Mouse (Mus musculus): Measurements from ENCODE around the gene Gm47841. TPM values are rescaled to one million over a fixed set of nuclear protein-coding genes. Genes with fewer than 3 reads are reported as not detected.

The Gm47841 gene
- not detected in 2 replicates for polyA plus RNA-seq (2015; fragmentation: Nextera tagmentation; extraction: Ambion mirVana)

- H3K9me3 ChIP-seq = no peaks in the 10 kb centered on the region
- 0 out of 2 replicates have a peak, but pooled peaks have one; percentile 11 for ATAC-seq
- H3K27me3 ChIP-seq = peaks cover 92% of the 10 kb centered on the region
- peaks cover 21% of the 10 kb centered on the region for H3K4me1 ChIP-seq (replicated peaks)
- H3K9ac ChIP-seq (replicated peaks) = peak within 1 kb of the TSS; percentile 71
- WGBS = 2% methylated on average over 23 of the region's 23 CpGs
- H3K4me2 ChIP-seq (replicated peaks) = peak within 1 kb of the TSS; percentile 95
- peak within 1 kb of the TSS; percentile 53 for H3K4me3 ChIP-seq (replicated peaks)
- no peak within 1 kb of the TSS for H3K27ac ChIP-seq
- H3K36me3 ChIP-seq = peaks cover 2% of the 10 kb centered on the region; the same call in 1 of the 2 replicates
Observed at GRCm38 (mm10) chr15:101047194-101047555, at the start of gene Gm47841. Gm47841 (minus strand) TSS chr15:101047397.

GRCm38 (mm10) chr15:101095392-101095791 lies 48.2 kb upstream of the Gm47841 start:
- Histone ChIP-seq H3K4me1 (replicated peaks) (peaks cover 46% of the 10 kb centered on the region), H3K27ac (no peak overlapping the region), H3K9me3 (no peaks in the 10 kb centered on the region), H3K4me3 (replicated peaks) (no peak overlapping the region), H3K4me2 (replicated peaks) (no peak overlapping the region), H3K36me3 (no peaks in the 10 kb centered on the region), H3K9ac (replicated peaks) (no peak overlapping the region), H3K27me3 (0 out of 2 replicates have a peak, but pooled peaks cover 3% of the 10 kb centered on the region)
- no peak for ATAC-seq
- WGBS = 50% methylated on average over 3 of the region's 3 CpGs

- 58% methylated on average over 9 of the region's 9 CpGs for WGBS
Observed at GRCm38 (mm10) chr15:101094979-101095378, 47.8 kb upstream of the Gm47841 start.

GRCm38 (mm10) chr15:101093988-101094387 lies 46.8 kb upstream of the Gm47841 start:
- ATAC-seq = no peak
- Histone ChIP-seq H3K27ac (no peak overlapping the region), H3K4me1 (replicated peaks) (peaks cover 46% of the 10 kb centered on the region), H3K9me3 (no peaks in the 10 kb centered on the region), H3K4me3 (replicated peaks) (no peak overlapping the region), H3K27me3 (no peaks in the 10 kb centered on the region), H3K9ac (replicated peaks) (no peak overlapping the region), H3K4me2 (replicated peaks) (no peak overlapping the region), H3K36me3 (no peaks in the 10 kb centered on the region)
- WGBS = 36% methylated on average over 6 of the region's 6 CpGs

More at GRCm38 (mm10) chr15:101094979-101095378, 47.8 kb upstream of the Gm47841 start:
- Histone ChIP-seq H3K4me3 (replicated peaks) (no peak overlapping the region), H3K9ac (replicated peaks) (no peak overlapping the region), H3K36me3 (no peaks in the 10 kb centered on the region), H3K27ac (no peak overlapping the region), H3K4me1 (replicated peaks) (peaks cover 46% of the 10 kb centered on the region), H3K9me3 (no peaks in the 10 kb centered on the region), H3K4me2 (replicated peaks) (no peak overlapping the region), H3K27me3 (0 out of 2 replicates have a peak, but pooled peaks cover 3% of the 10 kb centered on the region)
- no peak for ATAC-seq

GRCm38 (mm10) chr15:101092829-101093648 lies 45.8 kb upstream of the Gm47841 start:
- Histone ChIP-seq H3K4me3 (replicated peaks) (peak overlapping the region; percentile 11; the same call in 1 of the 2 replicates), H3K4me2 (replicated peaks) (peak overlapping the region; percentile 41), H3K36me3 (no peaks in the 10 kb centered on the region), H3K27ac (peak overlapping the region; percentile 82), H3K9ac (replicated peaks) (0 out of 2 replicates have a peak overlapping the region, but pooled peaks have one; percentile 20), H3K4me1 (replicated peaks) (peaks cover 43% of the 10 kb centered on the region), H3K27me3 (no peaks in the 10 kb centered on the region), H3K9me3 (no peaks in the 10 kb centered on the region)
- 6% methylated on average over 25 of the region's 25 CpGs for WGBS
- peak; percentile 92 for ATAC-seq

GRCm38 (mm10) chr15:101092121-101092828 lies 45.1 kb upstream of the Gm47841 start:
- Histone ChIP-seq H3K4me3 (replicated peaks) (no peak overlapping the region), H3K4me1 (replicated peaks) (peaks cover 35% of the 10 kb centered on the region), H3K36me3 (no peaks in the 10 kb centered on the region), H3K27ac (peak overlapping the region; percentile 82), H3K9ac (replicated peaks) (0 out of 2 replicates have a peak overlapping the region, but pooled peaks have one; percentile 7), H3K9me3 (no peaks in the 10 kb centered on the region), H3K27me3 (no peaks in the 10 kb centered on the region), H3K4me2 (replicated peaks) (peak overlapping the region; percentile 41)
- peak; percentile 56 for ATAC-seq
- WGBS = 15% methylated on average over 14 of the region's 14 CpGs

GRCm38 (mm10) chr15:101091551-101091950 lies 44.4 kb upstream of the Gm47841 start:
- Histone ChIP-seq H3K36me3 (no peaks in the 10 kb centered on the region), H3K4me2 (replicated peaks) (no peak overlapping the region), H3K9me3 (no peaks in the 10 kb centered on the region), H3K4me3 (replicated peaks) (no peak overlapping the region), H3K27me3 (no peaks in the 10 kb centered on the region), H3K9ac (replicated peaks) (no peak overlapping the region), H3K4me1 (replicated peaks) (peaks cover 33% of the 10 kb centered on the region), H3K27ac (no peak overlapping the region)
- ATAC-seq = no peak
- whole genome bisulfite sequencing = 91% methylated on average over 8 of the region's 8 CpGs

GRCm38 (mm10) chr15:101088291-101088690 lies 41.1 kb upstream of the Gm47841 start:
- no peaks in the 10 kb centered on the region for H3K9me3 ChIP-seq
- H3K9ac ChIP-seq (replicated peaks) = no peak overlapping the region
- no peak overlapping the region for H3K27ac ChIP-seq
- H3K4me2 ChIP-seq (replicated peaks) = no peak overlapping the region
- ATAC-seq = no peak
- WGBS = 32% methylated on average over 4 of the region's 4 CpGs
- no peaks in the 10 kb centered on the region for H3K27me3 ChIP-seq
- H3K36me3 ChIP-seq = no peaks in the 10 kb centered on the region
- H3K4me1 ChIP-seq (replicated peaks) = peaks cover 20% of the 10 kb centered on the region
- H3K4me3 ChIP-seq (replicated peaks) = no peak overlapping the region

GRCm38 (mm10) chr15:101086956-101087355 lies 39.8 kb upstream of the Gm47841 start:
- H3K9ac ChIP-seq (replicated peaks) = no peak overlapping the region
- H3K36me3 ChIP-seq = no peaks in the 10 kb centered on the region
- no peaks in the 10 kb centered on the region for H3K9me3 ChIP-seq
- 81% methylated on average over 3 of the region's 3 CpGs for WGBS
- H3K4me2 ChIP-seq (replicated peaks) = no peak overlapping the region
- no peak overlapping the region for H3K27ac ChIP-seq
- no peaks in the 10 kb centered on the region for H3K27me3 ChIP-seq
- no peak overlapping the region for H3K4me3 ChIP-seq (replicated peaks)
- H3K4me1 ChIP-seq (replicated peaks) = peaks cover 6% of the 10 kb centered on the region
- no peak for ATAC-seq

GRCm38 (mm10) chr15:101086451-101086850 lies 39.3 kb upstream of the Gm47841 start:
- Histone ChIP-seq H3K9ac (replicated peaks) (no peak overlapping the region), H3K4me3 (replicated peaks) (no peak overlapping the region), H3K9me3 (no peaks in the 10 kb centered on the region), H3K27ac (no peak overlapping the region), H3K4me1 (replicated peaks) (peaks cover 5% of the 10 kb centered on the region), H3K27me3 (no peaks in the 10 kb centered on the region), H3K36me3 (no peaks in the 10 kb centered on the region), H3K4me2 (replicated peaks) (no peak overlapping the region)
- WGBS = 70% methylated on average over 9 of the region's 9 CpGs
- ATAC-seq = no peak

- H3K9ac ChIP-seq (replicated peaks) = no peak overlapping the region
- ATAC-seq = no peak
- H3K4me1 ChIP-seq (replicated peaks) = peaks cover 13% of the 10 kb centered on the region
- no peak overlapping the region for H3K4me3 ChIP-seq (replicated peaks)
- H3K27me3 ChIP-seq = peaks cover 12% of the 10 kb centered on the region
- H3K9me3 ChIP-seq = no peaks in the 10 kb centered on the region
- no peak overlapping the region for H3K27ac ChIP-seq
- 89% methylated on average over 10 of the region's 10 CpGs for WGBS
- H3K36me3 ChIP-seq = no peaks in the 10 kb centered on the region
- no peak overlapping the region for H3K4me2 ChIP-seq (replicated peaks)
Observed at GRCm38 (mm10) chr15:101084499-101084898, 37.3 kb upstream of the Gm47841 start.

GRCm38 (mm10) chr15:101082236-101082635 lies 35.0 kb upstream of the Gm47841 start:
- ATAC-seq = no peak
- Histone ChIP-seq H3K27me3 (peaks cover 15% of the 10 kb centered on the region), H3K4me2 (replicated peaks) (no peak overlapping the region), H3K36me3 (no peaks in the 10 kb centered on the region), H3K9ac (replicated peaks) (no peak overlapping the region), H3K9me3 (no peaks in the 10 kb centered on the region), H3K27ac (no peak overlapping the region), H3K4me3 (replicated peaks) (no peak overlapping the region), H3K4me1 (replicated peaks) (peaks cover 28% of the 10 kb centered on the region)
- WGBS = 61% methylated on average over 4 of the region's 4 CpGs
